Mouse (Mus musculus) stomach, embryonic 15.5 days (tissue): ENCODE data around the gene Pjvk. TPM values are rescaled to one million over a fixed set of nuclear protein-coding genes. Genes with fewer than 3 reads are reported as not detected.

ENCODE experiments used
- ATAC-seq: fragments of 200-750 bp; cut with Nextera tagmentation; 2 replicates; pipeline ENCODE4 v1.8.0; 2017; ENCODE audit warnings: low read depth, moderate number of reproducible peaks, moderate TSS enrichment; ENCODE audit not compliant: insufficient read depth, low FRiP score
- H3K27ac ChIP-seq: fragments of 300-500 bp; sonication (generic); 2 replicates; pipeline ENCODE4 v1.5.1; 2015; ENCODE audit warnings: mild to moderate bottlenecking, inconsistent platforms
- H3K27me3 ChIP-seq: fragments of 300-500 bp; sonication (generic); replicated peaks from 2 replicates; pipeline ENCODE4 v1.6.1; 2015; ENCODE audit warnings: inconsistent platforms
- H3K36me3 ChIP-seq: fragments of 300-500 bp; sonication (generic); 2 replicates; pipeline ENCODE4 v1.6.1; 2015; ENCODE audit warnings: inconsistent platforms
- H3K4me1 ChIP-seq: fragments of 300-500 bp; sonication (generic); 2 replicates; pipeline ENCODE4 v1.6.1; 2015; ENCODE audit warnings: inconsistent platforms
- H3K4me2 ChIP-seq: fragments of 300-500 bp; sonication (generic); 2 replicates; pipeline ENCODE4 v1.6.1; 2015; ENCODE audit warnings: mild to moderate bottlenecking, inconsistent platforms
- H3K4me3 ChIP-seq: fragments of 300-500 bp; sonication (generic); replicated peaks from 2 replicates; pipeline ENCODE4 v1.5.1; 2015; ENCODE audit warnings: inconsistent platforms
- H3K9ac ChIP-seq: fragments of 300-500 bp; sonication (generic); 2 replicates; pipeline ENCODE4 v1.6.1; 2015; ENCODE audit warnings: inconsistent platforms
- H3K9me3 ChIP-seq: fragments of 300-500 bp; sonication (generic); 2 replicates; pipeline ENCODE4 v1.6.1; 2016; ENCODE audit warnings: inconsistent platforms
- WGBS: fragments of 180-500 bp; shearing (Covaris S2); methylation state at CpG from one replicate; pipeline ENCODE4 v1.1.7; 2015; 5-methylcytosine and 5-hydroxymethylcytosine counted together
- polyA plus RNA-seq: library from polyadenylated mRNA; unstranded; fragments of >200 nt; fragmentation: Nextera tagmentation; extraction: Ambion mirVana; gene quantifications from 2 replicates; pipeline ENCODE4 v1.2.1, GENCODE M21; 2015

Gene Pjvk
- polyA plus RNA-seq, 1 experiment from 2014 or later = 0.32 TPM

- peak overlapping the region; percentile 56 for H3K4me2 ChIP-seq
- H3K4me1 ChIP-seq = peaks cover 11% of the 10 kb centered on the region; the same call in 1 of the 2 replicates
- H3K27ac ChIP-seq = peak overlapping the region; percentile 77
- no peak for ATAC-seq
- no peaks in the 10 kb centered on the region for H3K27me3 ChIP-seq
- no peaks in the 10 kb centered on the region for H3K9me3 ChIP-seq
- 9% methylated on average over 9 of the region's 9 CpGs for WGBS
- peak overlapping the region; percentile 17; the same call in 1 of the 2 replicates for H3K9ac ChIP-seq
- H3K4me3 ChIP-seq = peak overlapping the region; percentile 47
- H3K36me3 ChIP-seq = no peaks in the 10 kb centered on the region
Measured at GRCm38 (mm10) chr2:76672134-76672745, 24.0 kb downstream of the Pjvk start.

DNA sequence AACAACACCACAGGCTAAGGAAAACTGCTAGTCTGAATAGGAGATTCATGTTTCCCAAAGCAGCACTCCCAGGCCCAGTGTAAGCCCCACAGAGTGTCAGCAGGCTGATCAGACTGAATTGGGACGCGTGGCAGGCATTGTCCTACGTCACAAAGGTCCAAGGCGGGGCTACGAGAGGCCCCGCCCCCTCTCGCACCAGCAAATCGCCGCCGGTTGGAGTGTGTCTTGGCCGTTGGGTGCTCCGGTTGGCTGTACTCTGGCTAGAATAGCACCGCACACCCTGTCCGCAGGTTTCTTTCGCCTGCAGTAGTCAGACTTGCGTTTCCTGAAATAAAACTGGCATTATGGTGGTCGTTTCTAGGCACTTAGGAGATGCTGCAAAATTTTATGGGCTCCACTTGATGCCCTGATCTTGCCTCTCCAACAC is 24.7 kb downstream of the Pjvk start, which contains the start of gene Fkbp7:
Gene Fkbp7, minus strand, starts transcription at position 151 of the 427 bp plus-strand sequence.
- Histone ChIP-seq H3K4me2 (peak within 1 kb of the TSS; percentile 56), H3K9me3 (no peaks in the 10 kb centered on the region), H3K36me3 (no peaks in the 10 kb centered on the region), H3K27me3 (no peaks in the 10 kb centered on the region), H3K9ac (peak within 1 kb of the TSS; percentile 17; the same call in 1 of the 2 replicates), H3K4me1 (peaks cover 11% of the 10 kb centered on the region; the same call in 1 of the 2 replicates), H3K4me3 (peak within 1 kb of the TSS; percentile 47), H3K27ac (peak within 1 kb of the TSS; percentile 77)
- ATAC-seq = peak; percentile 90
- WGBS = under 1% methylated on average over 17 of the region's 17 CpGs

DNA sequence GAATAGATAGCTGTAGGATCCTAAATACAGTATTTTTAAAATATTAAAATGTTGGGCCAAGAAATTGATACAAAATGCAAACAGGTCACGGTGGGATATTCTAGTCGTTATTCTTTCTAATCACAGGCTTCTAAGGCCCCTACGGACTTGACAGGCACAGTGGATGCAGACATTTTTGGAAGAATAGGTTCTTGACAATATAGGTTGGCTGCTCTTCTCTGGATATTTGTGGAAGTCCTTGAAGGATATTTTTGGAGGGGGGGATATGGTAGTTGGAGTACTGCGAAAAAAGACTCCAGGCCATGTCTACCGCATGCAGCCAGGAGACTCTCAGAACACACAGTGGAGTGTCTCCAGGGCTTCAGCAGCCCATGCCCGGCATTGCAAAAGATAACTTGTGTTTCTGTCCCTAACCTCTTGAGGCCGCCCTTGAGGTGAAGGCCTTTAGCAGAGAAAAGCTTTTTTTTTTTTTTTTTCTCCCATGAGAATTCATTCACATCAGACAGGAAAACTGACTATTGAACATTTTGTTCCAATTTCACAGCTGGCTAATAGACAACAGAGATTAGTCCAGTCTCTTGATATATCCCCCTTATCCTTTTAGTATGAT is 25.3 kb downstream of the Pjvk start:
- WGBS = 47% methylated on average over 7 of the region's 7 CpGs
- no peak for ATAC-seq
- peak overlapping the region; percentile 77 for H3K27ac ChIP-seq
- H3K4me1 ChIP-seq = peaks cover 11% of the 10 kb centered on the region; the same call in 1 of the 2 replicates
- H3K4me3 ChIP-seq = peak overlapping the region; percentile 47
- no peak overlapping the region for H3K9ac ChIP-seq
- H3K4me2 ChIP-seq = peak overlapping the region; percentile 56
- no peaks in the 10 kb centered on the region for H3K36me3 ChIP-seq
- H3K9me3 ChIP-seq = no peaks in the 10 kb centered on the region
- no peaks in the 10 kb centered on the region for H3K27me3 ChIP-seq

DNA sequence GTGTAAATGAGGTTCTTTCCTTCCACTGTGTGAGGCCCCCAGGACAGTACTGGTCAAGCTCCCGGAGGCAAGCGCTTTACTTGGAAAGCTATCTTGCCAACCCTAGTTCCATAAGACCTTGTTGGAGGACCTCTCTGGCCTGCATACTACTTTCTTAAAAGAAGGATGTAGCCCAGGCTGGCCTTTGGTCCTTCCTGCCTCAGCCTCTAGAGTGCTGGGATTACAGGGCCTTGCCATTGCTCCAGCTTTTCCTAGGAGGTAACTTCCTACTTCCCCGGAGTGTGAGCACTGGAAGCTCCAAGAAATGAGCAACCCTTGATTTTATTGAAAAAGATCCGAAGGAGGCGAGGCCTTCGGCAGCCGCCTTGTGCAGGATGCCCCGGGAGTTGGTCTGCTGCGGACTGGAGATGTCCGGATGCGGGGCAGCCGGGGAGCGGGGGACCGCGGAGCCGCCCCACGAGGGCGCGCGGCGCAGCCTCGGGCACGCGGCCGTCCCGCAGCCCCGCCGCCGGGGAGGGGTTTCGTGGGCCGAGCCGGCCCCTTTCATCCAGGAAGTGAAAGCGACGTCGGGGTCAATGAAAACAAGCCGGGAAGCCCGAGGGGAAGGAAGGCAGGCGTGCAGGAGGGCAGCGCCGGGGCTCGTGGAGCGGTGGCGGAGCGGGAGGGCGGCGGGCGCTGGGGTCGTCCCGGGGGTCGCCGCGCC is 26.6 kb downstream of the Pjvk start, which contains the start of gene Plekha3:
Gene Plekha3, plus strand, starts transcription at position 557 of the 703 bp plus-strand sequence.
- Histone ChIP-seq H3K27me3 (no peaks in the 10 kb centered on the region), H3K9me3 (no peaks in the 10 kb centered on the region), H3K9ac (peak within 1 kb of the TSS; percentile 79), H3K4me1 (peaks cover 11% of the 10 kb centered on the region; the same call in 1 of the 2 replicates), H3K4me3 (peak within 1 kb of the TSS; percentile 91), H3K4me2 (peak within 1 kb of the TSS; percentile 75), H3K36me3 (no peaks in the 10 kb centered on the region), H3K27ac (peak within 1 kb of the TSS; percentile 79)
- peak; percentile 79 for ATAC-seq
- WGBS = 3% methylated on average over 52 of the region's 52 CpGs

DNA sequence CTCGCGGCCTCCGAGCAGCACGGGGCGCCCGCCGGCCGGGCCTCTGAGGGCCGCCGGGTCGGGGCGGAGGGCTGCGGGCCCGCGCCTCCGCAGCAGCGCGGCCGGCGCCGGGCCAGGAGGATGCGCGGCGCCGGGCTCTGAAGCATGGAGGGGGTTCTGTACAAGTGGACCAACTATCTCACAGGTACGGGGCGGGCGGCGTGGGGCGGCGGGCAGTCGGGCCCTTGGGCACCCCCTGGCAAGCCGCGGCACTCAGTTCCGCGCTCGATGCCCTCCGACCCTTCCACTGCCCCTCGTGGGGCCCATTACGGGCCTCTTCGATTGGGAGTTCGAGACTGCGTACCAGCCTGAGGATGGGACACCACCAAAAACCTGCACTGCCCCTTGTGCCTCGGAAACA is 27.2 kb downstream of the Pjvk start:
- H3K9me3 ChIP-seq = no peaks in the 10 kb centered on the region
- peak overlapping the region; percentile 91 for H3K4me3 ChIP-seq
- no peaks in the 10 kb centered on the region for H3K27me3 ChIP-seq
- peak; percentile 28 for ATAC-seq
- peak overlapping the region; percentile 75 for H3K4me2 ChIP-seq
- WGBS = under 1% methylated on average over 42 of the region's 44 CpGs
- H3K4me1 ChIP-seq = peaks cover 11% of the 10 kb centered on the region; the same call in 1 of the 2 replicates
- peak overlapping the region; percentile 79 for H3K27ac ChIP-seq
- no peaks in the 10 kb centered on the region for H3K36me3 ChIP-seq
- peak overlapping the region; percentile 79 for H3K9ac ChIP-seq

GRCm38 (mm10) chr2:76675949-76676348 is 27.7 kb downstream of the Pjvk start:
- H3K27ac ChIP-seq = no peak overlapping the region
- no peaks in the 10 kb centered on the region for H3K27me3 ChIP-seq
- H3K4me2 ChIP-seq = peak overlapping the region; percentile 75
- no peaks in the 10 kb centered on the region for H3K36me3 ChIP-seq
- 11% methylated on average over 4 of the region's 4 CpGs for WGBS
- no peak for ATAC-seq
- H3K9ac ChIP-seq = peak overlapping the region; percentile 79; the same call in 1 of the 2 replicates
- H3K4me3 ChIP-seq = peak overlapping the region; percentile 91
- no peaks in the 10 kb centered on the region for H3K9me3 ChIP-seq
- H3K4me1 ChIP-seq = peaks cover 11% of the 10 kb centered on the region; the same call in 1 of the 2 replicates

GRCm38 (mm10) chr2:76676401-76677226 is 28.3 kb downstream of the Pjvk start:
- no peak overlapping the region for H3K27ac ChIP-seq
- H3K9ac ChIP-seq = no peak overlapping the region
- no peaks in the 10 kb centered on the region for H3K9me3 ChIP-seq
- 55% methylated on average over 13 of the region's 13 CpGs for WGBS
- ATAC-seq = no peak
- no peaks in the 10 kb centered on the region for H3K36me3 ChIP-seq
- peaks cover 11% of the 10 kb centered on the region; the same call in 1 of the 2 replicates for H3K4me1 ChIP-seq
- peak overlapping the region; percentile 75 for H3K4me2 ChIP-seq
- H3K4me3 ChIP-seq = peak overlapping the region; percentile 91
- no peaks in the 10 kb centered on the region for H3K27me3 ChIP-seq

DNA sequence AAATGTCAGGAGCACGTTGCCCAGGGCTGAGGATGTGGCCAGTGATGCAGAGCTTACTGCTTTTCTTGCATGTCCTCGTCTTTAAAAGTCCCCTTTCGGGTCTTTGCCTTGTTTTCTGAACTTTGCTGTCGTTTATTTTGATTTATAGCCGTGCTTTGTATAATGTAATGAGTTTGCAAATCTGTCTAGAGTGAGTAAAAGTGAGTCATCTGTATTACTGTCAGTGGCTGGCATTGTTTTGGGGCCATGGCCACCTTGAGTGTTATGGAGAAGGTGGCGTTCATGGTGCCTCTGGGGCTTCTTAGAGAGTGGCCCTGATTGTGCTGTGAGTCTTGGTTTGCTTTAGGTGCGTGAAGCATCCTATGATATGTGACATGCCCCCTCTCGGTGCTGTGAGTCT is 34.0 kb downstream of the Pjvk start:
- no peak for ATAC-seq
- Histone ChIP-seq H3K9me3 (no peaks in the 10 kb centered on the region), H3K27me3 (no peaks in the 10 kb centered on the region), H3K27ac (no peak overlapping the region), H3K36me3 (peaks cover 33% of the 10 kb centered on the region), H3K9ac (no peak overlapping the region), H3K4me3 (no peak overlapping the region), H3K4me1 (no peaks in the 10 kb centered on the region), H3K4me2 (no peak overlapping the region)
- 86% methylated on average over 8 of the region's 8 CpGs for WGBS

GRCm38 (mm10) chr2:76686986-76687385 is 38.7 kb downstream of the Pjvk start:
- Histone ChIP-seq H3K27ac (no peak overlapping the region), H3K4me3 (no peak overlapping the region), H3K4me2 (no peak overlapping the region), H3K4me1 (no peaks in the 10 kb centered on the region), H3K9me3 (no peaks in the 10 kb centered on the region), H3K9ac (no peak overlapping the region), H3K36me3 (peaks cover 41% of the 10 kb centered on the region), H3K27me3 (no peaks in the 10 kb centered on the region)
- 80% methylated on average over 3 of the region's 3 CpGs for WGBS
- ATAC-seq = peak; percentile 18; the same call in 1 of the 2 replicates

- Histone ChIP-seq H3K4me3 (no peak overlapping the region), H3K36me3 (peaks cover 37% of the 10 kb centered on the region), H3K27ac (no peak overlapping the region), H3K4me1 (no peaks in the 10 kb centered on the region), H3K27me3 (no peaks in the 10 kb centered on the region), H3K9ac (no peak overlapping the region), H3K4me2 (no peak overlapping the region), H3K9me3 (no peaks in the 10 kb centered on the region)
- ATAC-seq = no peak
- WGBS = 69% methylated on average over 3 of the region's 3 CpGs
Measured at GRCm38 (mm10) chr2:76687608-76688007, 39.3 kb downstream of the Pjvk start.

- H3K4me1 ChIP-seq = no peaks in the 10 kb centered on the region
- no peak overlapping the region for H3K9ac ChIP-seq
- peaks cover 36% of the 10 kb centered on the region for H3K36me3 ChIP-seq
- no peak overlapping the region for H3K4me3 ChIP-seq
- no peak for ATAC-seq
- WGBS = 54% methylated on average over 7 of the region's 7 CpGs
- H3K27ac ChIP-seq = no peak overlapping the region
- no peaks in the 10 kb centered on the region for H3K9me3 ChIP-seq
- no peak overlapping the region for H3K4me2 ChIP-seq
- no peaks in the 10 kb centered on the region for H3K27me3 ChIP-seq
Measured at GRCm38 (mm10) chr2:76688162-76688561, 39.9 kb downstream of the Pjvk start.
